Mouse (Mus musculus): Measurements from ENCODE around the gene Igfals.

DNA sequence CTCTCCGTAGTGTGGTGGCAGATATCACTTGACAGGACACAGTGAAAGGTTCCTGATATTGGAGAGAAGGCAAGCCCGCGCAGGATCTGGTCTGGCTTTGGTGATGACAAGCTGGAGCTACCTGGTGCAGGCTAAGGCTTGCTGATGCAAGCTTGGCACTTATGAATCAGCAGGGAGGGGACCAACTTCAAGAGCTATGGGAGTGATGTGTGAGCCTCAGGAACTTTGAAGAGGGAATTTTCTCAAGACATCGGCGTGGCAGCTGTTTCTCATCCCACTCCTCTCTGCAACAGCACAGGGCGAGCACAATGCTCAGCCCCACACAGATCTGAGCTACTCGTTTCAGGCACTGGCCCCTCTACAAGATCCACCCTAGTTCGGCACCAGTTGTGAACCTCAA is 26.0 kb upstream of the Igfals start, which contains the start of gene Hagh:
- TF ChIP-seq POLR2A (IDR thresholded peaks at IDR 0.05; ENCODE audit: low read depth, low read length) (no peak), CTCF (IDR thresholded peaks at IDR 0.05; ENCODE audit: borderline replicate concordance, insufficient read depth, low read length) (no peak)

Data from embryonic fibroblast, embryonic 13.5 days (primary cell).